Mouse (Mus musculus) kidney, embryonic 14.5 days (tissue): Measurements from ENCODE around the gene Sys1. TPM values are rescaled to one million over a fixed set of nuclear protein-coding genes. Genes with fewer than 3 reads are reported as not detected.
A peak's percentile ranks its signal among the peaks of the same experiment; 100 is the strongest.

Experiments used
- ATAC-seq: fragments of 200-750 bp; cut with Nextera tagmentation; 2 replicates; pipeline ENCODE4 v1.8.0; 2017; ENCODE audit warnings: moderate number of reproducible peaks, mild to moderate bottlenecking, moderate TSS enrichment, moderate library complexity; ENCODE audit not compliant: low FRiP score, low TSS enrichment
- H3K27ac ChIP-seq: fragments of 300-500 bp; sonication (generic); 2 replicates; pipeline ENCODE4 v1.5.1; 2014; ENCODE audit warnings: low read depth, mild to moderate bottlenecking, low read length, moderate library complexity, mixed read lengths
- H3K27me3 ChIP-seq: fragments of 300-500 bp; sonication (generic); 2 replicates; pipeline ENCODE4 v1.6.1; 2014; ENCODE audit warnings: mild to moderate bottlenecking, low read length; ENCODE audit not compliant: control insufficient read depth, insufficient read depth
- H3K36me3 ChIP-seq: fragments of 300-500 bp; sonication (generic); 2 replicates; pipeline ENCODE4 v1.6.1; 2014; ENCODE audit warnings: low read length, mixed read lengths; ENCODE audit not compliant: control insufficient read depth, insufficient read depth
- H3K4me1 ChIP-seq: fragments of 300-500 bp; sonication (generic); 2 replicates; pipeline ENCODE4 v1.6.1; 2014; ENCODE audit warnings: low read length, mixed read lengths; ENCODE audit not compliant: control insufficient read depth, insufficient read depth
- H3K4me2 ChIP-seq: fragments of 300-500 bp; sonication (generic); replicated peaks from 2 replicates; pipeline ENCODE4 v1.6.1; 2014; ENCODE audit warnings: low read depth, mild to moderate bottlenecking, low read length
- H3K4me3 ChIP-seq: fragments of 300-500 bp; sonication (generic); 2 replicates; pipeline ENCODE4 v1.5.1; 2014; ENCODE audit warnings: mild to moderate bottlenecking, low read length
- H3K9ac ChIP-seq: fragments of 300-500 bp; sonication (generic); 2 replicates; pipeline ENCODE4 v1.6.1; 2014; ENCODE audit warnings: low read depth, mild to moderate bottlenecking, low read length, moderate library complexity
- H3K9me3 ChIP-seq: fragments of 300-500 bp; sonication (generic); 2 replicates; pipeline ENCODE4 v1.6.1; 2016; ENCODE audit warnings: low read length; ENCODE audit not compliant: control insufficient read depth
- WGBS: fragments of 180-500 bp; shearing (Covaris S2); extraction: QIAGEN DNeasy Blood & Tissue Kit; methylation state at CpG from one replicate; pipeline ENCODE4 v1.1.7; 2014; 5-methylcytosine and 5-hydroxymethylcytosine counted together
- polyA plus RNA-seq: library from polyadenylated mRNA; unstranded; fragments of >200 nt; fragmentation: Nextera tagmentation; extraction: Ambion mirVana; gene quantifications from 2 replicates; pipeline ENCODE4 v1.2.1, GENCODE M21; 2014

Gene Sys1
- polyA plus RNA-seq, 1 experiment from 2014 or later: 69.4 TPM

GRCm38 (mm10) chr2:164512121-164512909, 55.6 kb downstream of the Sys1 start:
- Histone ChIP-seq H3K4me3 (no peak overlapping the region), H3K4me1 (no peaks in the 10 kb centered on the region), H3K27me3 (no peaks in the 10 kb centered on the region), H3K9me3 (no peaks in the 10 kb centered on the region), H3K27ac (no peak overlapping the region), H3K36me3 (no peaks in the 10 kb centered on the region; the same call in 1 of the 2 replicates), H3K4me2 (no peak overlapping the region), H3K9ac (no peak overlapping the region)
- no peak for ATAC-seq
- WGBS: 68% methylated on average over 11 of the region's 14 CpGs

- H3K27me3 ChIP-seq: no peaks in the 10 kb centered on the region
- ATAC-seq: no peak
- no peak overlapping the region for H3K4me2 ChIP-seq
- no peak overlapping the region for H3K27ac ChIP-seq
- no peak overlapping the region for H3K9ac ChIP-seq
- H3K4me1 ChIP-seq: no peaks in the 10 kb centered on the region
- no peak overlapping the region for H3K4me3 ChIP-seq
- no peaks in the 10 kb centered on the region for H3K36me3 ChIP-seq
- H3K9me3 ChIP-seq: no peaks in the 10 kb centered on the region
- WGBS: 79% methylated on average over 8 of the region's 8 CpGs
Measured at GRCm38 (mm10) chr2:164513389-164513788, 56.6 kb downstream of the Sys1 start.

DNA sequence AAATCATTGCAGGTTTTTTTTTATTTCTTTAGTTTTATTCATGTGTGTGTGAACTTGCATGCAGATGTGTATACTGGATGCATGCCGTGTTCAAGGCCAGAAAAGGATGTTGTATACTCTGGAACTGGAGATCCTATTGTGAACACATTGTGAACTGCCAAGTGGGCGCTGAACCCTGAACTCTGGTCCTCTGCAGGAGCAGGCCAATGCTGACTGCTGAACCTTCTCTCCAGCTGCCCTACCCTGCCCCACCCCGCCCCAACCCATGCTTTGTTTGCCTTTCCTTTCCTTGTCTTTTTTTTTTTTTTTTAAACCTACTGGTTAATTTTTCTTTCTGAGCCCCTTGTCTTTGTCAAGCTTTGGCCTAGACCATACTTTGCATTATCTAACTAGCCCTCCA, 58.2 kb downstream of the Sys1 start:
- Histone ChIP-seq H3K9ac (no peak overlapping the region), H3K27me3 (no peaks in the 10 kb centered on the region), H3K4me2 (no peak overlapping the region), H3K36me3 (no peaks in the 10 kb centered on the region), H3K4me3 (no peak overlapping the region), H3K9me3 (no peaks in the 10 kb centered on the region), H3K4me1 (0 out of 2 replicates have a peak, but pooled peaks cover 3% of the 10 kb centered on the region), H3K27ac (no peak overlapping the region)
- ATAC-seq: no peak
- 79% methylated on average over 3 of the region's 3 CpGs for WGBS

DNA sequence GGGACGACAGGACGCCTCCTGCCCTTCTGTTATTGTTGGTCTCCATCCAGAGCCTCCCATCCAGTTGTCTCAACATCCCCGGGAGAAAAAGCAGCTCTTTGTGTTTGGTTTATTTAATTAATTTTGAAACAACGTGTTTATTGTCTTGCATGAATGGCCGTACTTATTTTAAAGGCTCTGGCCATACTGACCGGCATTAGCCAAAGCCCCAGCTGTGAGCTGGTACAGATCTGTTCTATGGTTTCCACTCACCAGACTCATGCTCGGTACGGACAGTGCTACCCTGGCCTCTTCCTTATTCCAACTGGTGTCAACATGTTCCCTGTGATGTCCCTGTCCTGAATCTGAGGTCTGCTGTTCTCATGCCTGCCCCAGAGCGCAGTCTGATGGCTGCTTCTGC, 59.1 kb downstream of the Sys1 start:
- ATAC-seq: no peak
- no peaks in the 10 kb centered on the region for H3K27me3 ChIP-seq
- no peak overlapping the region for H3K4me3 ChIP-seq
- WGBS: 77% methylated on average over 9 of the region's 9 CpGs
- H3K36me3 ChIP-seq: no peaks in the 10 kb centered on the region
- no peak overlapping the region for H3K4me2 ChIP-seq
- H3K4me1 ChIP-seq: 0 out of 2 replicates have a peak, but pooled peaks cover 3% of the 10 kb centered on the region
- H3K27ac ChIP-seq: no peak overlapping the region
- H3K9me3 ChIP-seq: no peaks in the 10 kb centered on the region
- H3K9ac ChIP-seq: no peak overlapping the region

- H3K4me1 ChIP-seq: 0 out of 2 replicates have a peak, but pooled peaks cover 3% of the 10 kb centered on the region
- no peak overlapping the region for H3K4me3 ChIP-seq
- no peak overlapping the region for H3K9ac ChIP-seq
- H3K27ac ChIP-seq: no peak overlapping the region
- no peaks in the 10 kb centered on the region for H3K36me3 ChIP-seq
- H3K27me3 ChIP-seq: no peaks in the 10 kb centered on the region
- H3K4me2 ChIP-seq: no peak overlapping the region
- WGBS: 86% methylated on average over 11 of the region's 11 CpGs
- no peaks in the 10 kb centered on the region for H3K9me3 ChIP-seq
- no peak for ATAC-seq
Measured at GRCm38 (mm10) chr2:164516592-164516991, 59.8 kb downstream of the Sys1 start.

DNA sequence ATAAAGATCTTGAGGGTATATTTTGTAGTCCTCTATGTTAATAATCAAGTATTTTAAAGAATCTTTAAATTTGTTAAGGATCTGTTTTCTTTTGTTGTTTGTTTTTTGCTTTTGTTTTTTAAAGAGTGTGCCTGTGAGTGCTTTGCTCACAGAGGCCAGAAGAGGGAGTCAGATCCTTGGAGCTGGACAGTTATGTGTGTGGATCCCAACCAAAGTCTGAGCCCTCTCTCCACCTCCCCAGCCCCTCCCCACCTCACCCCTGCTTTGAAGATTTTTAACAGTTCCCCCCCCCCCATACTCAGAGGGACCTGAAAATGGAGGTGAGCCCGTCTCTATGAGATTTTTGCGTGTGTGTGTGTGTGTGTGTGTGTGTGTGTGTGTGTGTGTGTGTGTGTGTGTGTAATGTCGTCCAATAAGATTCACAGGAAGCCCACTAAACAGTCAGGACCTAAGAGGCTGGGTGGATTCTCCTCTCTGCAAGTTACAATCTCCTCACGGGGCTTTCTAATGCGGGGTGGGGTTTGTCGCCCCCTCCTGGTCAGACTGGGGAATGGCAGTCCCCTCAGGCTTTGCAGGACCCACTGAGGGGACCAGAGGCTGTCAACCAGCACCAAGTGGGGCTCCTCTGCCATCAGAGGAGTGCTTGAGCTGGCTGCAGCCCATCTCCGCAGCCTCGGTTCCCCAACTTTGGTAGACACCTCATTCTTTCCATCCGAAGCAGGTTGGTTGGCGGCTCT, 60.9 kb downstream of the Sys1 start:
- no peak overlapping the region for H3K4me2 ChIP-seq
- H3K9ac ChIP-seq: no peak overlapping the region
- no peak overlapping the region for H3K4me3 ChIP-seq
- WGBS: 43% methylated on average over 9 of the region's 10 CpGs
- H3K9me3 ChIP-seq: no peaks in the 10 kb centered on the region
- ATAC-seq: no peak
- no peaks in the 10 kb centered on the region for H3K36me3 ChIP-seq
- no peak overlapping the region; the same call in 1 of the 2 replicates for H3K27ac ChIP-seq
- H3K27me3 ChIP-seq: no peaks in the 10 kb centered on the region
- 0 out of 2 replicates have a peak, but pooled peaks cover 3% of the 10 kb centered on the region for H3K4me1 ChIP-seq

GRCm38 (mm10) chr2:164518266-164519170, 61.8 kb downstream of the Sys1 start:
- H3K4me3 ChIP-seq: no peak overlapping the region
- H3K27ac ChIP-seq: no peak overlapping the region; the same call in 1 of the 2 replicates
- H3K4me2 ChIP-seq: no peak overlapping the region
- 43% methylated on average over 11 of the region's 11 CpGs for WGBS
- no peak for ATAC-seq
- no peaks in the 10 kb centered on the region for H3K9me3 ChIP-seq
- H3K9ac ChIP-seq: no peak overlapping the region
- H3K36me3 ChIP-seq: no peaks in the 10 kb centered on the region
- 0 out of 2 replicates have a peak, but pooled peaks cover 3% of the 10 kb centered on the region for H3K4me1 ChIP-seq
- no peaks in the 10 kb centered on the region for H3K27me3 ChIP-seq

DNA sequence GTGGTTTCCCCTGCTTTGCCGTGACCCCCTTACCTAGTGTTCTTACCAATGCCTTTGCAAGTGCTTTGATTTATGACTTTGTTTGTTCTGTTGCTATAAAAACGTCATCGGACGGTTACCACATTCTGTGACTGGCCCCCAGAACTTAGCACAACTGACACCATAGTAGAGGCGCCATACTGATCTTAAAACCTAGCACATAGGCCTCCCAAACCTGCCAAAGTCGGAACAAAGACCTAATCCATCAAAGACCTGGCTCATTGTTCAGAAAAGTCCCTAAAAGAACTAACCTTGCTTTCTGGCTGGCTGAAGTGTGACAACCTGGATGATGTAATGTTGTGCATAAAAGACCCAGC, 62.4 kb downstream of the Sys1 start:
- 38% methylated on average over 6 of the region's 6 CpGs for WGBS
- Histone ChIP-seq H3K9me3 (no peaks in the 10 kb centered on the region), H3K27me3 (no peaks in the 10 kb centered on the region), H3K36me3 (no peaks in the 10 kb centered on the region), H3K4me3 (no peak overlapping the region), H3K27ac (0 out of 2 replicates have a peak overlapping the region, but pooled peaks have one; percentile 17), H3K9ac (no peak overlapping the region), H3K4me1 (0 out of 2 replicates have a peak, but pooled peaks cover 3% of the 10 kb centered on the region), H3K4me2 (no peak overlapping the region)
- no peak for ATAC-seq
